Mouse (Mus musculus) liver, embryonic 11.5 days (tissue): ENCODE data around the gene Tspan17. TPM values are rescaled to one million over a fixed set of nuclear protein-coding genes. Genes with fewer than 3 reads are reported as not detected.

ENCODE experiments used
- ATAC-seq: fragments of 200-750 bp; cut with Nextera tagmentation; replicated peaks from 2 replicates; pipeline ENCODE4 v1.8.0; 2017; ENCODE audit warnings: moderate number of reproducible peaks, mild to moderate bottlenecking, moderate TSS enrichment, moderate library complexity; ENCODE audit not compliant: low FRiP score
- DNase-seq: peaks from one replicate; pipeline ENCODE4 v3.0.0-alpha.2; 2017; ENCODE audit warnings: low spot score
- H3K27ac ChIP-seq: fragments of 300-500 bp; sonication (generic); 2 replicates; pipeline ENCODE4 v1.5.1; 2014; ENCODE audit warnings: mild to moderate bottlenecking, low read depth, low read length, control low read depth
- H3K27me3 ChIP-seq: fragments of 300-500 bp; sonication (generic); replicated peaks from 2 replicates; pipeline ENCODE4 v1.6.1; 2014; ENCODE audit warnings: low read length, mixed read lengths; ENCODE audit not compliant: control insufficient read depth, insufficient read depth
- H3K36me3 ChIP-seq: fragments of 300-500 bp; sonication (generic); 2 replicates; pipeline ENCODE4 v1.6.1; 2014; ENCODE audit warnings: mild to moderate bottlenecking, low read length, moderate library complexity, mixed read lengths; ENCODE audit not compliant: control insufficient read depth, insufficient read depth
- H3K4me1 ChIP-seq: fragments of 300-500 bp; sonication (generic); replicated peaks from 2 replicates; pipeline ENCODE4 v1.6.1; 2014; ENCODE audit warnings: low read length, mixed read lengths; ENCODE audit not compliant: control insufficient read depth, insufficient read depth
- H3K4me2 ChIP-seq: fragments of 300-500 bp; sonication (generic); 2 replicates; pipeline ENCODE4 v1.6.1; 2014; ENCODE audit warnings: mild to moderate bottlenecking, control low read depth, moderate library complexity
- H3K4me3 ChIP-seq: fragments of 300-500 bp; sonication (generic); 2 replicates; pipeline ENCODE4 v1.5.1; 2014; ENCODE audit warnings: low read depth, low read length, control low read depth
- H3K9ac ChIP-seq: fragments of 300-500 bp; sonication (generic); 2 replicates; pipeline ENCODE4 v1.6.1; 2014; ENCODE audit warnings: low read depth, low read length, control low read depth
- H3K9me3 ChIP-seq: fragments of 300-500 bp; sonication (generic); 2 replicates; pipeline ENCODE4 v1.6.1; 2016; ENCODE audit warnings: low read length, inconsistent platforms, mixed read lengths; ENCODE audit not compliant: control insufficient read depth
- WGBS: fragments of 180-500 bp; shearing (Covaris S2); extraction: QIAGEN DNeasy Blood & Tissue Kit; methylation state at CpG from one replicate; pipeline ENCODE4 v1.1.7; 2014; 5-methylcytosine and 5-hydroxymethylcytosine counted together
- polyA plus RNA-seq: library from polyadenylated mRNA; unstranded; fragments of >200 nt; fragmentation: Nextera tagmentation; extraction: Ambion mirVana; gene quantifications from 2 replicates; pipeline ENCODE4 v1.2.1, GENCODE M21; 2014

Gene Tspan17
- polyA plus RNA-seq, 1 experiment from 2014 or later: 2.6 TPM

GRCm38 (mm10) chr13:54752656-54753055 is 36.5 kb upstream of the Tspan17 start:
- WGBS: 62% methylated on average over 10 of the region's 10 CpGs
- H3K27me3 ChIP-seq: peaks cover 53% of the 10 kb centered on the region
- no peak overlapping the region for H3K4me2 ChIP-seq
- no peak for DNase-seq
- H3K9me3 ChIP-seq: no peaks in the 10 kb centered on the region
- H3K4me1 ChIP-seq: no peaks in the 10 kb centered on the region; the same call in 1 of the 2 replicates
- H3K4me3 ChIP-seq: no peak overlapping the region
- no peak overlapping the region for H3K9ac ChIP-seq
- H3K27ac ChIP-seq: no peak overlapping the region
- no peak for ATAC-seq
- H3K36me3 ChIP-seq: no peaks in the 10 kb centered on the region

- DNase-seq (no peak), ATAC-seq (no peak)
- H3K4me2 ChIP-seq: no peak overlapping the region
- H3K36me3 ChIP-seq: no peaks in the 10 kb centered on the region
- 61% methylated on average over 6 of the region's 6 CpGs for WGBS
- no peak overlapping the region for H3K9ac ChIP-seq
- H3K4me1 ChIP-seq: no peaks in the 10 kb centered on the region; the same call in 1 of the 2 replicates
- H3K27me3 ChIP-seq: peaks cover 52% of the 10 kb centered on the region
- no peaks in the 10 kb centered on the region for H3K9me3 ChIP-seq
- no peak overlapping the region for H3K4me3 ChIP-seq
- no peak overlapping the region for H3K27ac ChIP-seq
Measured at GRCm38 (mm10) chr13:54753733-54754132, 35.4 kb upstream of the Tspan17 start.

GRCm38 (mm10) chr13:54754169-54755080 is 34.8 kb upstream of the Tspan17 start:
- H3K9ac ChIP-seq: no peak overlapping the region
- no peak overlapping the region for H3K4me2 ChIP-seq
- DNase-seq: no peak
- H3K27me3 ChIP-seq: peaks cover 50% of the 10 kb centered on the region
- no peak for ATAC-seq
- no peak overlapping the region for H3K4me3 ChIP-seq
- no peaks in the 10 kb centered on the region for H3K9me3 ChIP-seq
- H3K36me3 ChIP-seq: no peaks in the 10 kb centered on the region
- H3K27ac ChIP-seq: no peak overlapping the region
- no peaks in the 10 kb centered on the region; the same call in 1 of the 2 replicates for H3K4me1 ChIP-seq
- WGBS: 37% methylated on average over 12 of the region's 12 CpGs

GRCm38 (mm10) chr13:54755201-54755830 is 33.9 kb upstream of the Tspan17 start:
- H3K4me2 ChIP-seq: no peak overlapping the region
- peaks cover 44% of the 10 kb centered on the region for H3K27me3 ChIP-seq
- H3K9ac ChIP-seq: no peak overlapping the region
- no peaks in the 10 kb centered on the region for H3K4me1 ChIP-seq
- H3K27ac ChIP-seq: no peak overlapping the region
- 24% methylated on average over 9 of the region's 9 CpGs for WGBS
- ATAC-seq: no peak
- no peaks in the 10 kb centered on the region for H3K9me3 ChIP-seq
- DNase-seq: no peak
- no peaks in the 10 kb centered on the region for H3K36me3 ChIP-seq
- H3K4me3 ChIP-seq: no peak overlapping the region

GRCm38 (mm10) chr13:54756156-54756712 is 32.9 kb upstream of the Tspan17 start:
- H3K4me2 ChIP-seq: no peak overlapping the region
- no peaks in the 10 kb centered on the region for H3K9me3 ChIP-seq
- no peak overlapping the region for H3K4me3 ChIP-seq
- no peaks in the 10 kb centered on the region for H3K4me1 ChIP-seq
- H3K27ac ChIP-seq: no peak overlapping the region
- WGBS: 74% methylated on average over 8 of the region's 8 CpGs
- no peak for ATAC-seq
- no peak overlapping the region for H3K9ac ChIP-seq
- H3K27me3 ChIP-seq: peaks cover 40% of the 10 kb centered on the region
- H3K36me3 ChIP-seq: no peaks in the 10 kb centered on the region
- no peak for DNase-seq

- DNase-seq (no peak), ATAC-seq (no peak)
- Histone ChIP-seq H3K36me3 (no peaks in the 10 kb centered on the region), H3K27ac (no peak overlapping the region), H3K27me3 (peaks cover 36% of the 10 kb centered on the region), H3K4me3 (peak overlapping the region; percentile 44; the same call in 1 of the 2 replicates), H3K4me1 (no peaks in the 10 kb centered on the region), H3K9ac (no peak overlapping the region), H3K4me2 (peak overlapping the region; percentile 66), H3K9me3 (no peaks in the 10 kb centered on the region)
- WGBS: 53% methylated on average over 10 of the region's 10 CpGs
Measured at GRCm38 (mm10) chr13:54757093-54757830, 31.9 kb upstream of the Tspan17 start.

GRCm38 (mm10) chr13:54758045-54758755 is 31.0 kb upstream of the Tspan17 start:
- Histone ChIP-seq H3K36me3 (no peaks in the 10 kb centered on the region), H3K27ac (no peak overlapping the region), H3K4me3 (peak overlapping the region; percentile 44), H3K4me2 (peak overlapping the region; percentile 66), H3K4me1 (no peaks in the 10 kb centered on the region), H3K9me3 (no peaks in the 10 kb centered on the region), H3K9ac (no peak overlapping the region), H3K27me3 (peaks cover 42% of the 10 kb centered on the region)
- WGBS: under 1% methylated on average over 43 of the region's 43 CpGs
- peak; percentile 79 for DNase-seq
- ATAC-seq: peak; percentile 70
